Mouse (Mus musculus) gastrocnemius, adult 2 months (tissue): Measurements from ENCODE around the gene Fbxo30. TPM values are rescaled to one million over a fixed set of nuclear protein-coding genes. Genes with fewer than 3 reads are reported as not detected.
"Not testable (repeated sequence)": the region's sequence is repeated elsewhere in the genome, so short reads cannot be mapped to it uniquely, and the experiment has no call there.

Experiments
- DNase-seq: peaks from one replicate; pipeline ENCODE4 v3.0.0; 2022
- H3K27ac ChIP-seq: fragments of 200-600 bp; 2 replicates; pipeline ENCODE4 v1.8.1; 2022; ENCODE audit warnings: mild to moderate bottlenecking
- H3K4me3 ChIP-seq: fragments of 200-600 bp; 2 replicates; pipeline ENCODE4 v1.8.1; 2022; ENCODE audit warnings: mild to moderate bottlenecking, moderate library complexity
- CTCF ChIP-seq: fragments of 200-600 bp; IDR thresholded peaks from 2 replicates; pipeline ENCODE4 v1.8.1; 2022; ENCODE audit warnings: antibody characterized with exemption, mild to moderate bottlenecking, moderate library complexity
- intact Hi-C: fragments of 180-260 bp; cut with DNase I; formaldehyde crosslinking; loops from one replicate; pipeline ENCODE4 v1.15.1; 2025
- total RNA-seq, 2 experiments: library from RNA; stranded (reverse); gene quantifications; 2 replicates each; pipeline ENCODE4 v1.2.3; 2021

Fbxo30 gene
- total RNA-seq, 2 experiments from 2014 or later, result 15.6 to 17.2 TPM

GRCm38 (mm10) chr10:11281498-11282305 is 572 bp downstream of the Fbxo30 start:
- intact Hi-C loops, result loop anchor here (5.0 kb wide), 3 partner anchors 49 to 134 kb away; partner anchors contain the start of gene Shprh
- peak overlapping the region; percentile 95 for H3K4me3 ChIP-seq
- peak overlapping the region; percentile 100 for H3K27ac ChIP-seq
- TF ChIP-seq CTCF, result no peak
- DNase-seq, result no peak

- intact Hi-C loops, result loop anchor here (5.0 kb wide), 3 partner anchors 50 to 135 kb away; partner anchors contain the start of gene Shprh
- peak overlapping the region; percentile 100 for H3K27ac ChIP-seq
- H3K4me3 ChIP-seq, result peak overlapping the region; percentile 95
- no peak for DNase-seq
- no peak for TF ChIP-seq CTCF
Measured at GRCm38 (mm10) chr10:11282306-11282631, 1.1 kb downstream of the Fbxo30 start.

- intact Hi-C loops, result no loop called here
- no peak for DNase-seq
- Histone ChIP-seq H3K4me3 (no peak overlapping the region), H3K27ac (no peak overlapping the region)
- no peak for TF ChIP-seq CTCF
Measured at GRCm38 (mm10) chr10:11298418-11298817, 17.3 kb downstream of the Fbxo30 start.

- intact Hi-C loops, result no loop called here
- DNase-seq, result no peak
- H3K27ac ChIP-seq, result no peak overlapping the region; the same call in 1 of the 2 replicates
- H3K4me3 ChIP-seq, result no peak overlapping the region
- TF ChIP-seq CTCF, result no peak
Measured at GRCm38 (mm10) chr10:11305365-11306053, 24.4 kb downstream of the Fbxo30 start.

- peak; percentile 60 for DNase-seq
- H3K27ac ChIP-seq, result peak overlapping the region; percentile 8; the same call in 1 of the 2 replicates
- no peak overlapping the region for H3K4me3 ChIP-seq
- TF ChIP-seq CTCF, result no peak
- intact Hi-C loops, result no loop called here
Measured at GRCm38 (mm10) chr10:11306054-11306367, 24.9 kb downstream of the Fbxo30 start.

- Histone ChIP-seq H3K4me3 (no peak overlapping the region), H3K27ac (no peak overlapping the region)
- DNase-seq, result no peak
- intact Hi-C loops, result no loop called here
- no peak for TF ChIP-seq CTCF
Measured at GRCm38 (mm10) chr10:11309866-11310265, 28.7 kb downstream of the Fbxo30 start.

- no peak overlapping the region for H3K4me3 ChIP-seq
- no peak for TF ChIP-seq CTCF
- DNase-seq, result no peak
Measured at GRCm38 (mm10) chr10:11310481-11310880, 29.4 kb downstream of the Fbxo30 start.

GRCm38 (mm10) chr10:11317856-11318454 is 36.8 kb downstream of the Fbxo30 start:
- H3K27ac ChIP-seq, DNase-seq, intact Hi-C loops, H3K4me3 ChIP-seq: not testable (repeated sequence)

More at GRCm38 (mm10) chr10:11310481-11310880, 29.4 kb downstream of the Fbxo30 start:
- intact Hi-C loops, result no loop called here
- no peak overlapping the region for H3K27ac ChIP-seq

- H3K4me3 ChIP-seq, result no peak overlapping the region
- intact Hi-C loops, result no loop called here
- no peak overlapping the region for H3K27ac ChIP-seq
- TF ChIP-seq CTCF, result no peak
- no peak for DNase-seq
Measured at GRCm38 (mm10) chr10:11319446-11319970, 38.4 kb downstream of the Fbxo30 start.

- intact Hi-C loops, result no loop called here
- TF ChIP-seq CTCF, result no peak
- no peak overlapping the region for H3K27ac ChIP-seq
- no peak for DNase-seq
- H3K4me3 ChIP-seq, result no peak overlapping the region
Measured at GRCm38 (mm10) chr10:11322316-11322715, 41.2 kb downstream of the Fbxo30 start.

GRCm38 (mm10) chr10:11323202-11323898 is 42.2 kb downstream of the Fbxo30 start:
- Histone ChIP-seq H3K4me3 (no peak overlapping the region), H3K27ac (no peak overlapping the region)
- DNase-seq, result no peak
- TF ChIP-seq CTCF, result no peak
- intact Hi-C loops, result no loop called here

GRCm38 (mm10) chr10:11326526-11326925 is 45.4 kb downstream of the Fbxo30 start:
- TF ChIP-seq CTCF, result peak; percentile 45
- DNase-seq, result no peak
- intact Hi-C loops, result no loop called here
- H3K4me3 ChIP-seq, result no peak overlapping the region
- no peak overlapping the region for H3K27ac ChIP-seq
